In the genomic region with DNA sequence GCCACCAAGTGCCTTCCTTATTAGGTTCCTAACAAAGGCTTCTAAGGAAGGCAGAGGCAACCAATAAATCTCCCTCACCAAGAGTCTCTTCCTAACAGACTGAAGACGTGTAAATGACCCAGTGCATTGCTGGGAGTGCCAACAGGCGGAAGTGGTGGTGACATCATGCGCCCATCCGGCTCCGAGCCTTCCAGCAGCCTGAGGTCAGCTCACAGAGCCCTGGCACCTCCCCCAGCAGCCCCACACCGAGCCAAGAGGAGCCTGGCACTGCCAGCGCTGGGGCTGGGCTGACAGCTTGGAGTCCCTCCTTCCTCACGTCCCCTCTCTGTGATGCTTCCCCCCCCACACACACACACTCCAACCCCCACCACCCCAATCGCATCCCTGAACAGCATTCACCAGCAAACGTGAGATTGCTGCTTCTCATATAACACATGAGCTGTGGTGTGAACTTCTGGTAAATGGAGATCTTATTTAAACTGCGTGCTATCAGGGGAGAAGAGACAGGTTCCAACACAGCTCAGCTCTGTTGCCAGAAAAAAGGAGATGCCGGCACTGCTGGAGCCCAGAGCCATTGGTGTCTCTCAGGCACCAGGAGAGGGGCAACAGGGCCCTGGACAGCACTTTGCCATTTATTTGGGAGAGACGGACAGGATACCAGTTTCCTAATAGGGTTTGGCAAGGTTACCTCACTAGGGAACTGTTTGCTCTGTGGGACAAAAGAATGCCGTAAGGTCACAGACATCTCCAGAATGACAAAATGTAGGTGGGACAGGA, we compare ENCODE assay signal across 8 mouse cellular contexts. TPM values are rescaled to one million over a fixed set of nuclear protein-coding genes. Genes with fewer than 3 reads are reported as not detected.
A peak's percentile ranks its signal among the peaks of the same experiment; 100 is the strongest.
DNase-seq lines count a peak whose midpoint lies in the region; ATAC-seq and TF ChIP-seq lines count a peak whose summit lies in the region.

No protein-coding gene starts in this region.

- WGBS in embryonic facial prominence, embryonic 14.5 days, result 30% methylated on average over 14 of the region's 14 CpGs
- 28% methylated on average over 14 of the region's 14 CpGs for WGBS in liver, postnatal 0 days (ENCODE audit: insufficient replicate concordance)
- WGBS in olfactory bulb, adult 2 months, result 33% methylated on average over 14 of the region's 14 CpGs

- peak; percentile 90 for ATAC-seq in CD4-positive, CD25-positive, alpha-beta regulatory T cell, adult 4 months
- ATAC-seq in embryonic facial prominence, embryonic 14.5 days (ENCODE audit: low read depth), result peak; percentile 41; the same call in 1 of the 2 replicates
- ATAC-seq in liver, postnatal 0 days, result peak; percentile 51
- ATAC-seq in erythroblast, adult 5-6 weeks (replicated peaks; ENCODE audit: low FRiP score, poor library complexity, severe bottlenecking), result no peak

- DNase-seq in adrenal gland, postnatal 14 days, result peak; percentile 81
- DNase-seq in embryonic facial prominence, embryonic 14.5 days (ENCODE audit: low spot score), result peak; percentile 52
- DNase-seq in heart, postnatal 25 days (ENCODE audit: low spot score), result peak; percentile 60
- DNase-seq in kidney, postnatal 36 days, result peak; percentile 66 to 70
- DNase-seq in liver, postnatal 0 days, result peak; percentile 38

- H3K36me3 ChIP-seq in embryonic facial prominence, embryonic 14.5 days (ENCODE audit: control insufficient read depth, insufficient read depth, low read length), result no peaks in the 10 kb centered on the region
- H3K36me3 ChIP-seq in liver, postnatal 0 days (replicated peaks; ENCODE audit: insufficient read depth, low read length), result no peaks in the 10 kb centered on the region

- no peak overlapping the region for H3K4me2 ChIP-seq in embryonic facial prominence, embryonic 14.5 days (ENCODE audit: low read depth, low read length)
- no peak overlapping the region for H3K4me2 ChIP-seq in liver, postnatal 0 days (ENCODE audit: low read depth, low read length)

- no peaks in the 10 kb centered on the region for H3K9me3 ChIP-seq in embryonic facial prominence, embryonic 14.5 days (ENCODE audit: control insufficient read depth, low read length)
- no peaks in the 10 kb centered on the region for H3K9me3 ChIP-seq in liver, postnatal 0 days (ENCODE audit: low read length)

- no peak for TF ChIP-seq EP300 in liver, postnatal 0 days (IDR thresholded peaks at IDR 0.05; ENCODE audit: low read depth)

- H3K9ac ChIP-seq in embryonic facial prominence, embryonic 14.5 days (ENCODE audit: low read depth, low read length), result 0 out of 2 replicates have a peak overlapping the region, but pooled peaks have one; percentile 3
- no peak overlapping the region for H3K9ac ChIP-seq in liver, postnatal 0 days (replicated peaks)

- 0 out of 2 replicates have a peak overlapping the region, but pooled peaks have one; percentile 15 for H3K27ac ChIP-seq in embryonic facial prominence, embryonic 14.5 days (replicated peaks; ENCODE audit: low read depth, low read length)
- H3K27ac ChIP-seq in liver, postnatal 0 days (ENCODE audit: low read depth), result no peak overlapping the region
- H3K27ac ChIP-seq in olfactory bulb, adult 2 months (ENCODE audit: insufficient read depth, low read depth, low read length), result no peak overlapping the region

- intact Hi-C loops in heart, postnatal 25 days (cut with DNase I), result no loop called here

- no peak for TF ChIP-seq CTCF in liver, postnatal 0 days (IDR thresholded peaks at IDR 0.05; ENCODE audit: low read depth)
- TF ChIP-seq CTCF in olfactory bulb, adult 2 months (IDR thresholded peaks at IDR 0.05; ENCODE audit: insufficient read depth, low read depth, low read length), result no peak

- no peak overlapping the region for H3K4me3 ChIP-seq in embryonic facial prominence, embryonic 14.5 days (ENCODE audit: low read depth, low read length)
- no peak overlapping the region for H3K4me3 ChIP-seq in liver, postnatal 0 days (ENCODE audit: low read depth, low read length)
- peak overlapping the region; percentile 7; the same call in 1 of the 2 replicates for H3K4me3 ChIP-seq in olfactory bulb, adult 2 months (ENCODE audit: insufficient read depth, low read depth, low read length)

- peaks cover 57% of the 10 kb centered on the region for H3K4me1 ChIP-seq in embryonic facial prominence, embryonic 14.5 days (ENCODE audit: control insufficient read depth, insufficient read depth, low read length)
- peaks cover 9% of the 10 kb centered on the region; the same call in 1 of the 2 replicates for H3K4me1 ChIP-seq in liver, postnatal 0 days (ENCODE audit: insufficient read depth)
- peaks cover 32% of the 10 kb centered on the region for H3K4me1 ChIP-seq in olfactory bulb, adult 2 months (ENCODE audit: control insufficient read depth, insufficient read depth, low read length)

- H3K27me3 ChIP-seq in embryonic facial prominence, embryonic 14.5 days (replicated peaks; ENCODE audit: control insufficient read depth, insufficient read depth, low read length), result no peaks in the 10 kb centered on the region
- H3K27me3 ChIP-seq in liver, postnatal 0 days (ENCODE audit: insufficient read depth, low read length), result peaks cover 12% of the 10 kb centered on the region

- TF ChIP-seq POLR2A in olfactory bulb, adult 2 months (IDR thresholded peaks at IDR 0.05; ENCODE audit: insufficient read depth, low read depth, low read length), result no peak

RNA-seq across cellular contexts. Expression of a gene that starts 14.3 kb away (rescaled TPM):
- not detected for polyA plus RNA-seq in CD4-positive, CD25-positive, alpha-beta regulatory T cell, adult 4 months (2017; shearing (Covaris generic))
- total RNA-seq in adrenal gland, postnatal 14 days (2021), result 10.5 and 11.3 TPM in 2 replicates
- 6.1 and 6.6 TPM in 2 replicates for polyA plus RNA-seq in embryonic facial prominence, embryonic 14.5 days (2014; fragmentation: Nextera tagmentation; extraction: Ambion mirVana)
- 10 to 100 TPM; 15.2 to 18.4 TPM for total RNA-seq in heart, postnatal 25 days (2021)
- polyA plus RNA-seq in liver, postnatal 0 days (2015; fragmentation: Nextera tagmentation; extraction: Ambion mirVana), result 0.39 and 0.40 TPM in 2 replicates
- not detected in 2 replicates for polyA plus RNA-seq in olfactory bulb, adult 2 months (2012; ENCODE audit: insufficient read depth, insufficient read length, low replicate concordance, missing spikeins)
- not detected in 2 replicates for total RNA-seq in erythroblast, adult 5-6 weeks (2015; ENCODE audit: low replicate concordance)
- not detected in 2 replicates for total RNA-seq in erythroblast, adult 5-6 weeks (2017; ENCODE audit: low replicate concordance)
